Mouse (Mus musculus): ENCODE data around the gene Zfp787. TPM values are rescaled to one million over a fixed set of nuclear protein-coding genes. Genes with fewer than 3 reads are reported as not detected.
"Not testable (repeated sequence)": the region's sequence is repeated elsewhere in the genome, so short reads cannot be mapped to it uniquely, and the experiment has no call there.

The Zfp787 gene
- polyA plus RNA-seq, 1 experiment: 31.1 TPM

DNA sequence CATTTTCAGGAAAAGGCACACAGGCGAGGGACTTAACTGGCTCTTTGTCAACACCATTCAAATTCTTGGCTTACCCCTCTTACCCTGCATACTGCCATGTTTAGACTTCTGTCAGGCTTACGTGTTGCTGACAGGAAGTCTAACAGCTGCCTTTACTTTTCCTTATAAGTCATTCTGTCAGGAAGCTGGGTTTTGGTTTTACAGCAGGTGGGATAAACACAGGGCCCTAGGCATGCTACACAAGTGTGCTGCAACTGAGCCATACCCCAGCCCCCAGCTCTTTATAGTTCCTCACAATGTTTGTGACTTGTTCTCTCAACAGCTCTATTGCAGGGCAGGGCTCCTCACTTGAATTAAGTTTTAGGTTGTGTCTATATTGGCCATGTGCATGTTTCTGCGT lies 16.5 kb downstream of the Zfp787 start:
- TF ChIP-seq FOSL1 (IDR thresholded peaks at IDR 0.05; ENCODE audit: insufficient read depth, low read length, poor library complexity, severe bottlenecking): no peak

DNA sequence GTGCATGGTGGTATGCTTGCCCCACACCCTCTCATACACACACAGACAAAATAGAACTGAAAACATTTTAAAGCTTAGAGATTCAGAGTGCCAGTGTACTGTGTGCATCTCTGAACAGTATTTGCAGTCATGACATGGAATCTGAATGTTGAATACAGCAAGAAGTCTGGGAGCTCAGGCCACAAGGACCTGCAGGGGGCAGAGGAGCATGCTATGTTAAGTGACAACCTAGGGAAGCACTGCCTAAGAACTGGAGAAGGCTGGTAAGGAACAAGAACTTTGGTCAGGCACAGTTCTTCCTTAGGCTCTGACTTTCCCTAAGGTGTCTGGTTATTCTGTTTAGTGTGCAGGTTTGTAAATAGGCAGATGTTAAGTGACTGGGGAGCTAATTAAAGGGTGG lies 19.3 kb downstream of the Zfp787 start:
- Histone ChIP-seq H3K79me2 (ENCODE audit: control insufficient read depth, insufficient read depth) (peaks cover 5% of the 10 kb centered on the region), H3K36me3 (ENCODE audit: control insufficient read depth, insufficient read depth) (peaks cover 21% of the 10 kb centered on the region), H3K79me3 (ENCODE audit: low read depth) (peaks cover 3% of the 10 kb centered on the region), H3ac (ENCODE audit: control insufficient read depth, insufficient read length, low read depth) (no peak overlapping the region), H3K4me3 (ENCODE audit: insufficient read depth, poor library complexity, severe bottlenecking) (no peak overlapping the region), H3K27me3 (ENCODE audit: control insufficient read depth, insufficient read depth, insufficient read length) (no peaks in the 10 kb centered on the region)
- TF ChIP-seq MYOG (IDR thresholded peaks at IDR 0.05; ENCODE audit: control insufficient read depth, extremely low read depth, insufficient read length) (no peak), MAX (IDR thresholded peaks at IDR 0.05) (no peak), FOSL1 (IDR thresholded peaks at IDR 0.05; ENCODE audit: insufficient read depth, low read length, poor library complexity, severe bottlenecking) (no peak), MYOD1 (IDR thresholded peaks at IDR 0.05; ENCODE audit: control insufficient read depth, insufficient read length, low read depth) (no peak), CTCF (IDR thresholded peaks at IDR 0.05; ENCODE audit: control insufficient read depth, insufficient read depth, insufficient read length) (no peak), CEBPB (IDR thresholded peaks at IDR 0.05; ENCODE audit: low read depth) (no peak), USF1 (IDR thresholded peaks at IDR 0.05; ENCODE audit: low read depth) (no peak)

More for the DNA sequence above, 16.5 kb downstream of the Zfp787 start:
- Histone ChIP-seq H3K4me3 (ENCODE audit: insufficient read depth, poor library complexity, severe bottlenecking) (no peak overlapping the region), H3K79me3 (ENCODE audit: low read depth) (peaks cover 15% of the 10 kb centered on the region), H3ac (ENCODE audit: control insufficient read depth, insufficient read length, low read depth) (no peak overlapping the region), H3K79me2 (ENCODE audit: control insufficient read depth, insufficient read depth) (peaks cover 26% of the 10 kb centered on the region), H3K27me3 (ENCODE audit: control insufficient read depth, insufficient read depth, insufficient read length) (no peaks in the 10 kb centered on the region), H3K36me3 (ENCODE audit: control insufficient read depth, insufficient read depth) (peaks cover 19% of the 10 kb centered on the region)

DNA sequence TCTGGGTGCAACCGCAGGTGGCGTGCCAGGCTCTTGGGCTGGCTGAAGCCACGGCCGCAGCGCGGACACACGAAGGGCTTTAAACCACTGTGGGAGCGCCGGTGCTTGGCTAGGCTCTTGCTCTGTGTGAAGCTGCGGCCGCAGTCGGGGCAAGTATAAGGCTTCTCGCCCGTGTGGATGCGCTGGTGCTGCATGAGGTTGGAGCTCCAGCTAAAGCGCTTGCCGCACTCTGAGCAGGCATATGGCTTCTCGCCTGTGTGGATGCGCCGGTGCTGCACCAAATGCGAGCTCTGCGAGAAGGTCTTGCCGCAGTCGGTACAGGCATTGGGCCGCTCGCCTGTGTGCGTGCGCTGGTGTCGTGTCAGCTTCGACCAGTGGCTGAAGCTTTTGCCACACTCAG lies 23.2 kb downstream of the Zfp787 start:
- peaks cover 1% of the 10 kb centered on the region for H3K79me3 ChIP-seq (ENCODE audit: low read depth)
- H3ac ChIP-seq (ENCODE audit: control insufficient read depth, insufficient read length, low read depth): no peak overlapping the region
- no peaks in the 10 kb centered on the region for H3K27me3 ChIP-seq (ENCODE audit: control insufficient read depth, insufficient read depth, insufficient read length)
- peaks cover 8% of the 10 kb centered on the region for H3K36me3 ChIP-seq (ENCODE audit: control insufficient read depth, insufficient read depth)
- no peak overlapping the region for H3K4me3 ChIP-seq (ENCODE audit: insufficient read depth, poor library complexity, severe bottlenecking)
- no peak for TF ChIP-seq MAX (IDR thresholded peaks at IDR 0.05)
- no peak for TF ChIP-seq MYOD1 (IDR thresholded peaks at IDR 0.05; ENCODE audit: control insufficient read depth, insufficient read length, low read depth)
- TF ChIP-seq CEBPB (IDR thresholded peaks at IDR 0.05; ENCODE audit: low read depth): no peak
- no peak for TF ChIP-seq FOSL1 (IDR thresholded peaks at IDR 0.05; ENCODE audit: insufficient read depth, low read length, poor library complexity, severe bottlenecking)
- TF ChIP-seq USF1 (IDR thresholded peaks at IDR 0.05; ENCODE audit: low read depth): no peak
- TF ChIP-seq MYOG (IDR thresholded peaks at IDR 0.05; ENCODE audit: control insufficient read depth, extremely low read depth, insufficient read length): no peak
- no peak for TF ChIP-seq CTCF (IDR thresholded peaks at IDR 0.05; ENCODE audit: control insufficient read depth, insufficient read depth, insufficient read length)
- no peaks in the 10 kb centered on the region for H3K79me2 ChIP-seq (ENCODE audit: control insufficient read depth, insufficient read depth)

DNA sequence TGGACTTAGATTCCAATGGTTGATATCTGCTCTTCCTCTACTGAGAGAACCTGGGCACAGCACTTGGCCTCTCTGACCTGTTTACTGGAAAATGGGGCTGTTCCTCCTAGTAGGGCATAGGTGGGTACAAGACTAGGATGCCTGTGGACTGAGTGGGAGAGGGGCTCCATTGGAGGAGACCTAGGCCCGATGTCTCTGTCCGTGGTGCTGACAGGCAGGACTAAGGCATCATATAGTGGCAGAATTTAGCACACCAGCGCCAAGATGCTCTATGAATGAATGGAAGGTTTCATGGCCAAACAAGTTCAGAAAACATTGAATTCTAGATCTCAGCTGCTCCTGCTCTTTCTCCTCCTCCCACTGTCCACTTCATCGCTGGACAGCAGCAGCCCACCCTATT lies 25.5 kb downstream of the Zfp787 start:
- TF ChIP-seq USF1 (IDR thresholded peaks at IDR 0.05; ENCODE audit: low read depth) (no peak), FOSL1 (IDR thresholded peaks at IDR 0.05; ENCODE audit: insufficient read depth, low read length, poor library complexity, severe bottlenecking) (no peak)
- H3K36me3 ChIP-seq (ENCODE audit: control insufficient read depth, insufficient read depth): peaks cover 8% of the 10 kb centered on the region
- no peaks in the 10 kb centered on the region for H3K27me3 ChIP-seq (ENCODE audit: control insufficient read depth, insufficient read depth, insufficient read length)
- H3ac ChIP-seq (ENCODE audit: control insufficient read depth, insufficient read length, low read depth): no peak overlapping the region
- no peaks in the 10 kb centered on the region for H3K79me3 ChIP-seq (ENCODE audit: low read depth)
- H3K79me2 ChIP-seq (ENCODE audit: control insufficient read depth, insufficient read depth): no peaks in the 10 kb centered on the region
- H3K4me3 ChIP-seq (ENCODE audit: insufficient read depth, poor library complexity, severe bottlenecking): no peak overlapping the region

DNA sequence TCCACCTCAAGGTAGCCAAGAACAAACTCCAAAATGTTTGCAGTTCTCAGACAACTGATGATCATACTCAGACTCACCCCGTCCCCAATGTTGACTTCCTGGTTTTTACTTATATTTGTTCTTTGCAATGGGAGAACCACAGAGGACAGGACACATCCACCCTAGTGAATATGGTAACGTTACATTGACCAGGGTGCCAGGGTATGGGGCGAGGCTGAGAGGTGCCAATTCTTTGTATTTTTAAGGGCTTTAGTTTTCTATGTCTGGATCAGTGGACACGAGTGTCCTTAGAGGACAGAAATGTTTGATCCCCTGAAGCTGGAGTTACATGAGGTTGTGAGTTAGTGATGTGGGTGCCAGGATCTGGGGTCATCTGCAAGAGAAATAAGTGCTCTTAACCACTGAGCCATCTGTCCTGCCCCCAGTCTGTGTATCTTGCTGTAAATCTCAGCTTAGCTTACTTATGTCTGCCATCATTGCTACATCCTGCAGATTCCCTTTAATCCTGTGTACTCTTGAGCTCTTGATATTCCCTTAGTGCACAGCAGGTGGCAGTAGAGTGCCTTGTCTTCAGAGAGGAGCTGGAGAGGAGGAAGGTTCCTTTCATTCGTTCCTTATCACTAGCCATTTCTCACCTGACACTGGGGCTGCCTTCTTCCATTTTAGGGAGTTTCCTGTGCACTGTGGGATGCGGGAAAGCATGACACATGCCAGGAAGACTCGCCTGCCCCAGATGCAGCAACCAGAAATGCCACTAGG lies 28.9 kb downstream of the Zfp787 start:
- Histone ChIP-seq H3ac (ENCODE audit: control insufficient read depth, insufficient read length, low read depth) (no peak overlapping the region), H3K79me3 (ENCODE audit: low read depth) (no peaks in the 10 kb centered on the region), H3K36me3 (ENCODE audit: control insufficient read depth, insufficient read depth) (no peaks in the 10 kb centered on the region), H3K79me2 (ENCODE audit: control insufficient read depth, insufficient read depth) (no peaks in the 10 kb centered on the region), H3K4me3 (ENCODE audit: insufficient read depth, poor library complexity, severe bottlenecking) (no peak overlapping the region), H3K27me3 (ENCODE audit: control insufficient read depth, insufficient read depth, insufficient read length) (no peaks in the 10 kb centered on the region)
- no peak for TF ChIP-seq FOSL1 (IDR thresholded peaks at IDR 0.05; ENCODE audit: insufficient read depth, low read length, poor library complexity, severe bottlenecking)
- peak; percentile 26 for TF ChIP-seq CTCF (IDR thresholded peaks at IDR 0.05; ENCODE audit: control insufficient read depth, insufficient read depth, insufficient read length)

DNA sequence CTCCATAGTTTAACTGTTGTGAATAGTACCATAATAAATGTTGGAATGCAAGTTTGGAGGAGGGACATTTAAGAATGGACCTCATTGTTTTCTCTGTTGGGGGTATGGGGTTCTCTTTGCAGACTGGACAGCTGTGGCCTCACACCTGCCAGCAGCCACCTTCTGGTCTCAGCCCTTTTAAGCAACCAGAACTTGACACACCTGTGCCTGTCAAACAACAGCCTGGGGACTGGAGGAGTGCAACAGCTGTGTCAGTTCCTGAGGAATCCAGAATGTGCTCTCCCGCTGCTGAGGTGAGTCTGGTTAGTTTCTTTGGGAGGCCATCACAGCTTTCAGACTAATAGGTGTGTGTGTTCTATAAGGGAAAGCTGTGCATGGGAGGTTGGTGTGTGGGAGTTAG lies 34.7 kb downstream of the Zfp787 start:
- H3K79me3 ChIP-seq (ENCODE audit: low read depth); H3ac ChIP-seq (ENCODE audit: control insufficient read depth, insufficient read length, low read depth); H3K36me3 ChIP-seq (ENCODE audit: control insufficient read depth, insufficient read depth); H3K27me3 ChIP-seq (ENCODE audit: control insufficient read depth, insufficient read depth, insufficient read length); H3K4me3 ChIP-seq (ENCODE audit: insufficient read depth, poor library complexity, severe bottlenecking); H3K79me2 ChIP-seq (ENCODE audit: control insufficient read depth, insufficient read depth): not testable (repeated sequence)
- peak; percentile 20 for TF ChIP-seq MYOD1 (IDR thresholded peaks at IDR 0.05; ENCODE audit: control insufficient read depth, insufficient read length, low read depth)

DNA sequence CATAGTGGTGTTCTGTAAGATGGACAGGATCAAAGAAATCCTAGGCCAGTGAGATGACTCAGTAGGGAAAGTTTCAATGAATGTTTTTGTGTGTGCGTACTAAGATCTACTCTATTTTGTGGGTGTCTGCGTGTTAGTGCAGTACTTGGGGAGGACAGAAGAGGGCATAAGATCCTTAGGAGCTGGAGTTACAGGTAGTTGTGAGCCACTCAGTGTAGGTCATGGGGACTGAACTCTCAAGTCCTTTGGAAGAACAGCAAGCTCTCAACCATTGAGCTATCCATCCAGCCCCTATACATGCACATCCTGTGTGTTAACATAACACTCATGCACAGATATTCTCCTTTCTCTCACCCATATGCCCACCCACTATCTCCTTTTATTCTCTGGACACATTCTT lies 35.7 kb downstream of the Zfp787 start:
- not testable (repeated sequence) for H3K27me3 ChIP-seq (ENCODE audit: control insufficient read depth, insufficient read depth, insufficient read length); H3ac ChIP-seq (ENCODE audit: control insufficient read depth, insufficient read length, low read depth); H3K36me3 ChIP-seq (ENCODE audit: control insufficient read depth, insufficient read depth); H3K4me3 ChIP-seq (ENCODE audit: insufficient read depth, poor library complexity, severe bottlenecking); H3K79me2 ChIP-seq (ENCODE audit: control insufficient read depth, insufficient read depth); H3K79me3 ChIP-seq (ENCODE audit: low read depth)

All from C2C12 (cell line).